Mouse (Mus musculus): ENCODE results near the gene Spock1. TPM values are rescaled to one million over a fixed set of nuclear protein-coding genes. Genes with fewer than 3 reads are reported as not detected.
"Not testable (repeated sequence)": the region's sequence is repeated elsewhere in the genome, so short reads cannot be mapped to it uniquely, and the experiment has no call there.

Spock1 gene
- total RNA-seq, 4 experiments from 2014 or later, result 237 to 285 (median 263) TPM

DNA sequence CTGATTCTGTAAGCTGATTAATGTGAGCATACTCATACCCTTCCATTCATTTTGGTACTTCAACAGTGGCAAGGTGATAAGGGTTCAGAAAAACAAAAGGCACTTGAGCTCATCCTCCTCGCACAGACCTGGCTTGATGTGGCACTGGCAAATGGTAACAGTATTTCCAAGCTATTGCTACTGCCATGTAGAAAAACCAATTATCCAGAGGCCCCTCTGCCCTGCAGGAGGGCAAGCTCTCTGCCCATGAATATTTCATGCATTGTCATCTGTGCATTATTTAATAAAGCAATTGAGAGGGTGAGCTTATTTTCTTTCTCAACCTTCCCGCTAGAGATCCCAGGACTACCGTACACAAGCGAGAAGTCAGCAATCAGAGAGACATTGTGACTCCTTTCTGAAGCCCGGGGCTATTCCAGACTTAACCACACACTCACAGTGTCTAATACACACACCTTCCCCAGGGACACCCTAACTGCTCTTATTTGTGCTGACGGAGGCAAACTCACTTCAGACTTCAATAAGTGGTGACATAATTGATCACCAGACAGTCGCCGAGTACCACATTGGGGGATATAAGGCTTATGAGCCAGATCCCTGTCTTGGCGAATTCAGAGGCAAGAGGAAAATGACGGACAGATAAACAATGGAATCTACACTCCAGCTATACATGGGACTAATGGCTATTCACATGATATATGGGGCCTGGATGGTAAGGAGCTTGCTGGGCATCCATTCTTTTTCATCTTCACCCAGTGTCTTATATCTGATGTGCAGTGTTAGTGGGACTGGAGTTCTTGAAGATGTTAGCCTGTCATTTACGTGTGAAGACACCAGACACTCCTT, 296.6 kb downstream of the Spock1 start:
- DNase-seq (ENCODE audit: low spot score in 2 of 2), result no peak

DNA sequence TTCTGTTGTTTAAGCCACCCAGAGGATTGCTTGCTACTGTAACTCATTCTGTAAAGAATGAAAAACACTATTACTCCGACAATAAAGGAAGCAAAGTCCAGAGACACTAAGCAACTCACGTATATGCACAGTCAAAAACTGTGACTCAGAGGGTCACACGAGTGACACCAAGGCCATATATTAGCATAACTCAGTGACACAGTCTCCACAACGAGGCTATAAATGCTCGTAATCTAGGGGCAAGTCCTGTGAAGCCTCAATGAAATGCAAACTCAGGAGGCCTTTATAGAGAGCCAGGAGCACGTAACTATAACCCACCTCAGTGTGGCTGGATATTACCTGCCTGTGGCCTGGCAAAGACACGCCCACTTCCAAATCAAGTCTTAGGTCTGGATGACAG, 298.2 kb downstream of the Spock1 start:
- no peak for DNase-seq (ENCODE audit: low spot score in 2 of 2)

DNA sequence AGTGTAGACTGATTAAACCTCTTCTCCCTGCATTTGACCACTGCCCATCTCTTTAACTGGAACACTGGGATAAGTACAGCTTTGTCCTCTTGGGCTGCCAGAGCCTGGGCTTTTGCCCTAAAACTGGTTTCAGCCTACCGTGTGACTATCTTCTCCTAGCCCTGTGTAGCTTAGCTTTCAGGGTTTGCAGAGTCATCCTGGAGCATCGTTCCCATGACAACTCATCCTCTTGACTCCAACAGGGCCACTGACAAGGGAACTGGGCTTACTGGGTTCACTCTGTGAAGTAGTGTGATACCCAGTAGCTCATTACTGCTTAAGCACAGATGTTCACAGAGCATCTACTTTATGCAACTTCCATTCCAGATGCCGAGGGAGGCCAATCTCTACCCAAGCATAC, 303.7 kb downstream of the Spock1 start:
- no peak for DNase-seq (ENCODE audit: low spot score in 2 of 2)

DNA sequence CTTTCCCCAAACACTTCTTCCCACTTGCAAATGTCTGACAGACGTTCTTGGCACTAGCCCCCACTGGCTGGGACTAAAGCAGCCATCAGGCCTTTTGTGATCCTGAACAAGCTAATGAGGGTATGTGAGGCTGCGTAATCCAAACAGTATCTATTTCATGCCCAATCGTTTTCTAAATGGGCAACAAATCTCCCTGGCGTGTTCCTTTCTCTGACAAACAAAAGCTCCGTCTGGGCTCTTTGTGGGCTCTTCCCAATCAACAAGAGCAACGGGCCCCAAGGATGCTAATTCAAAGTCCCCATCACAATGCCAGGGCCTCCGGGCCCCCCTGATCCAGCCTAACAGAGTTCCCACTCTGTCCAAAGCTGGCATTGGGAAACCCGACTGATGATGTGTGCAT, 304.9 kb downstream of the Spock1 start:
- no peak for DNase-seq (ENCODE audit: low spot score in 2 of 2)

DNA sequence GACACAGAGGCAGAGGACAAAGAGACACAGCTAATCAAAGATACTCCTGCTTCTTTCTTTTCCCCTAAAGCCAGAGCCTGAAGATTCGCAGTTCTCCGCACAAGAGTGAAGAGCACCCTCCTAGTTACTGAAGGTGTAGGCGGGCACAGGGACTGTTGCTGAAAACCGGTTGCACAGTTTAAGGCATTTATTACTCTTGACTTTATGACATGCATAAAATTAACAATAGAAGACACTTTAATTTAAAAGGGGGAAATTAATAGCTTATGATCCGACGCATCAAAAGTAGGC, 312.4 kb downstream of the Spock1 start:
- no peak for DNase-seq (ENCODE audit: low spot score in 2 of 2)

DNA sequence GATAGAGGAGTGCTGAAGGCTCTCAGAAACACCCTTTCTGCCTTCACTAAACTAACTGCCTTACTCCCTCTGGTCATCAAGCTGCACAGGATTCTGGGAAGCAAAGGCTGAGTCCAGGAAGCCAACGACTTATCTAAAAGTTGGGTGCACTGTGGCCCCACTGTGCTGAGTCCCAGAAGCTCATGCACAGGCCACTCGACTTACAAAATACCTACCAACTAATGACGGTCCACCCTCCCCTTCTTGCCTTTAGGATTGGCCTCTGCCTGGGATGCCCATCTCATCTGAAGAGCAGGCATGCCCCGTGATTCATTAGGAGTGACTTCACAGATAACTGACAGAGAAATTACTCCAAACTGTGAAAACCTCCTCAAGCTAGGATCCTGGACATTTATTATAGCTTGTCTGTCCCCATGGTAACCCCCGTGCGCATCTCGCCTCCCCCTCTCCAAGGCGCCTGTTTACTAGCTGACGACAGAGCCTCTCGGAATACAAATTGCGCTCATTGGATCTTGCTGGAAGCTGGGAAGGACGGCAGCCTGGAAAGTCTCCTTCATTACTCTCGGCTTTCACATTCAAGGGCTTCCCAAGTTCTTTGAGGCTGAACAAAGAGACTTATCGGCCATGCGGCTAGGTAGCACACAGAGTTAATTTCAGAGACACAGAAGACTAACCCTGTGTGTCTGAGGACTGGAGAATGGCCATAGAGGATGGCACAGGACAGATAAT, 312.9 kb downstream of the Spock1 start:
- peak; percentile 25 to 73 for DNase-seq (ENCODE audit: low spot score in 2 of 2)

- DNase-seq (ENCODE audit: low spot score in 2 of 2), result not testable (repeated sequence)
These were observed 318.7 kb downstream of the Spock1 start for GRCm38 (mm10) chr13:57589338-57589914.

DNA sequence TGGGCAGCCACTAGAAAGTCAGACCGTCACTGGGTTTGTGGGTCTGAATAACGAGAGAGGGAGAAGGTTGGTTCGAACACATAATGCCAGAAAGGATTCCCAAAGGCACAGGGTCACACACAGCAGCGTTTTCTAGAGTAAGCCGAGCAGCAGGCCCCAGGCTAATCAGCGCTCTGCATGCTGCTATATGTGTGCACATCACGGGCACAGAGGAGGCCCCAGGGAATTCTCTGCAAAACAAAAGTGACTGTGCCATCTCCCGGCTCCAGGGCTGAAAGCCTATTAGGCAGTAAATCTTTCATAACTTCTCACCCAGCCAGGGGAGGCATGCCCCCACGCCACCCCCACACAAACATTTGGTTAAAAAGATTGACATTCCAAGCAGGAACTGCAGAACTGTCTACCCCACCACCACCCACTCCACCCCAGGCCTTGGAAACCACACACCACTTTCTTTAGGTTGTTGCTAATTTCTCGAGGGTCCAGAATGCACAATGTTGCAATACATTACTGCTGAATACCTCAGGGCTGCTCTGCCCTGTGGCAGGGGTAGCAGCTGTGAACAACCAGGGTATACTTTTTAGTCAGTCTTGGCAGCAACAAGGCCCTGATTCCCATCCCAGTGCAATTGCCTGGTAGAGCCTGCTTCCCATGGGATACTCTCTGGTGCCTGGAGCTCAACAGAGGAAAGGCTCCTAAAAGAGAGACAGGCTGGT, 319.4 kb downstream of the Spock1 start:
- no peak for DNase-seq (ENCODE audit: low spot score in 2 of 2)

- no peak for DNase-seq (ENCODE audit: low spot score in 2 of 2)
These were observed 323.0 kb downstream of the Spock1 start for GRCm38 (mm10) chr13:57585131-57585530.

DNA sequence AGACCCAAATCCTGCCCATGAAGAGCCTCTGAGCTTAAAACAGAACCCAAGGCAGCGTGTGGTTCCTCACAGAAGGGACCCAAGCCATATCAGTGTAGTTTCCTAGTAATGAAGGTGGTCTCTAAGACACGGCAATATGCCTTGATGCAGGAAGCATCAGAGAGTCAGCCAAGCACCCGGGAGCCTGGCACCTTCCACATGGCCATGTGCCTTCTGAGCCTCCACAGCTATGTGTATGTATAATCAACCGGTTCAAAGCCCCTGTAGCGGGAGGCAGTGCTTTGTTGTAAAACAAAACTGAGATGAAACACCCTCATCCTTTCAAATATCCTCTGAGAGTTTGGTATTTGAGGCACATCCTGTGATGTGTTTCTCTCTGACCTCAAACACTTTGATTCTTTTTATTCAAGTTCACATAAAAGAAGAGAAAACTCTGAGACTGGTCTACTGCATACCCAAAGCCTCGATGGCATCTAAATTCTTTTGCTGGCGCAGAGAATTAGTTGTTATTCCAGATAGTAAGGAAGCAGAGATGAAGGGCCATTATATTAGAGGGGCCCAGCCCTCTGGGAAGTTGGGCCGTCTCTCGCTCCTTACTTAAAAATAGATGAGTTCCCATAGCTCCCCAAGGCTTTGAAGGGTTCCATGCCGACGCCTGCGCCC, 325.7 kb downstream of the Spock1 start:
- DNase-seq (ENCODE audit: low spot score in 2 of 2), result no peak

DNA sequence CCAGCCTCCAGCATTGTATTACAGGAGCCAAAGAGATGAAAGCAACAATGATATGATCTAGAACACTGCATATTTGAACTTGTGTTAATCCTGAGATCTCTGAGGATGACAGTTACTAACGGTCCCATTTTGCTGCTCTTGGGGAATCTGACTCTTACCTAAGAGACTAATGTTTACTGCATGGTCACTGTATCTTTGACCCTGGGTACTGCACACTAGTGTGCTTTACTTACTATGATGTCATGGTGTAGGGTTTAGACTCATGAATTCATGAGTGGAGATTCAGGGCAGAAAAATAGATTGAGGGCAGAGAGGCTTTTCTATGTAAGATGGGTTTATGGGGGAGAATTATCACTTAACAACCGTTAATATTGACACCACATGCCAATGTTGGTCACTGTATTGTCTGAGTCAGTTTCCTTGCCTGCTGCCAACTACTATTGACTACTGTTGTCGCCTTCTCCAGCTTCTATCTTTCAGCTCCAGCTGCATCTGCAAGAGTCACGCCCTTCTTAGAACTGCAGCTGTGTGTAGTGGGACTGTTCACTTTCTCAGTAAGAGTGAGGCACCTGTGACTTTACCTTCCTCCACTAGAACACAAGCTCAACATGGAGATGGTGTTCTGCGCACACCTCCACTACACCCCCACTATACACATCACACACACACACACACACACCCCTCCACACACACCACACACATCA, 330.4 kb downstream of the Spock1 start:
- DNase-seq (ENCODE audit: low spot score in 2 of 2), result no peak

DNA sequence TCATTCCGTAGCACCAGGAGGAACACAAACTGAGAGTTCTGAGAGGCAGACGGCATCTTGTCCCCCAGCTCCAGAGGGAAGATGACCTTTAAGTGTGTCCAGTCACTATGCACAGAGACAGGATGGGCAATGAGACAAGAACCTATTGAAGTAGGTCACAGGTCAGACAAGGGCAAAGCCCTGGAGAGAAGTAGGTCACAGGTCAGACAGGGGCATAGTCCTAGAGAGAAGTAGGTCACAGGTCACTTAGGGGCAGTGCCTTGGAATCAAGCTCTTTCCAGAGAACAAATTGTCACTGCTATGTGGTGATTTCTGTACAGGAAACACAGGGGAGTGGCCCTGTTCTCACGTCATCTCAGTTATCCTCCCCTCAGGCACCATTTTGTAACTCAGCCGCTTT, 334.6 kb downstream of the Spock1 start:
- no peak for DNase-seq (ENCODE audit: low spot score in 2 of 2)

DNA sequence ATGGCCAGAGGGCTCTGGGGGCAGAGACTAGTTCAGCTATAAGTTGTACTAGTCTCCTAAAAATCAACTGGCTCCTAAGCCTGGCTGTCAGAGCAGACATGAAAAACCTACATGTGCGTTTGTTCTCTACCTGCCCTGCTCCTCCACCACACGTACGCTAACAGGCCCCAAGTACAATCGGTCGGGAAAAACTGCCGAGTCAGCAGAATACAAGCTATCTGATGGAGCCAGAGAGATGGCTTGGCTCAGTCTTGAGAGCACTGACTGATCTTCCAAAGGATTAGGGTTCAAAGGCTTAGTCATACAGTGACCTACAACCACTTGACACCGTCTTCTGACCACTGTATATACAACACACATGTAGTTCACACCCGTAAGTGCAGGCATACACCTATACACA, 339.7 kb downstream of the Spock1 start:
- no peak for DNase-seq (ENCODE audit: low spot score in 2 of 2)

DNA sequence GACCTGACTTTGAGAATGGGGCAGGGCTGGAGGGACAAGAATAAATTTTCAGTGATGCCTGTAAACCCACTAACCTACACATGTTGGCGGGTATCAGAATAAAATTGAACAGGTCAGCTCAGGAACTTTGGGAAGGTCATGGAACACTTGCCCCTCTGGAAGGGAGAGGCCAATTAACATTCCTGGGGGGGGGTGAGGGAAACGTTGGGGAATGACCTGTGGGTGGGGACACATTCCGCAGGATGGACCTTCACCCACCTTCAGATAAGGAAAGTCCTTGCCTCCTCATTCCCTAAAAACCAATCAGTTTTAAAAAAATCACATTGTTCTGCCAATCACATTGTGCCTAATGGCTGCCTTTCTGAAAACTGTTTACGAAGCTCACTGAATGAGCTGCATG, 352.9 kb downstream of the Spock1 start:
- no peak for DNase-seq (ENCODE audit: low spot score in 2 of 2)

- no peak for DNase-seq (ENCODE audit: low spot score in 2 of 2)
These were observed 358.4 kb downstream of the Spock1 start for GRCm38 (mm10) chr13:57549743-57550142.

- DNase-seq (ENCODE audit: low spot score in 2 of 2), result no peak
These were observed 371.1 kb downstream of the Spock1 start for GRCm38 (mm10) chr13:57536988-57537547.

DNA sequence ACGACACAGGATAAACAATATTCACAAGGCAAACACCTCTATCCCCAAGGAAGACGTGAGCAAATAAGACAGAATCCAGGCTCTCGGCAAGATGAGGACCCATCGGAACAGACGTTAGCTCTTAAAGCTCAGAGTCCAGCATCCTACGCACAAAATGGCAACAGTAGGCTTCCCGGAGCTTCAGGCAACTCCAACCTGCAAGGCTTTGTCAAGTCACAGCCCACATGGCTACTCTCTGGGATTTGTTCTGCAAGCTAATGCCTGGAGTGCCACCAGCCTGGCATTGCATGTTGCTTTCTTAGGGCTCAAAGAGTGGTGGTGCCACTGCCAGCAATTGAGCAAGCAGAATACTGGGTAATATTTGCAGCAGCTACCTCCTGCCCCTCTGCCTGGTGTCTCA, 373.8 kb downstream of the Spock1 start:
- DNase-seq (ENCODE audit: low spot score in 2 of 2), result no peak

DNA sequence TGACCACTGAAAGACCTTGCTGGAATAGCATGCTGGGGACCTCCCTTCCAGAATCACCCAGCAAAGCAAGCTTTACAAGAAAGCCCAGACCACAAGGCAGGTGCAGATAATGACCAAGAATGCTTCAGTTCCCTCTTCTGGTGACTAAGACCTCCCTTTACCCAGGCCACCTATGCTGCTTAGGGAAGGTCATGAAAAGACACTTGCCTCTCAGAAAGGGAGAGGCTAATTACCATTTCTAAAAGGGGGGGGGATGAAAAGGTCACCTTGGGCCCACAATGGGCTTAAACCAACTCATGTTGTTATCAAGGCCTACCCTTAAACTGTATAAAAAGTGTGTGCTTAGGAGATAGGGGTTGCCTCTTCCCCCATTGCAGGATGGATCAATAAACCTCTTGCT, 382.2 kb downstream of the Spock1 start:
- no peak for DNase-seq (ENCODE audit: low spot score in 2 of 2)

DNA sequence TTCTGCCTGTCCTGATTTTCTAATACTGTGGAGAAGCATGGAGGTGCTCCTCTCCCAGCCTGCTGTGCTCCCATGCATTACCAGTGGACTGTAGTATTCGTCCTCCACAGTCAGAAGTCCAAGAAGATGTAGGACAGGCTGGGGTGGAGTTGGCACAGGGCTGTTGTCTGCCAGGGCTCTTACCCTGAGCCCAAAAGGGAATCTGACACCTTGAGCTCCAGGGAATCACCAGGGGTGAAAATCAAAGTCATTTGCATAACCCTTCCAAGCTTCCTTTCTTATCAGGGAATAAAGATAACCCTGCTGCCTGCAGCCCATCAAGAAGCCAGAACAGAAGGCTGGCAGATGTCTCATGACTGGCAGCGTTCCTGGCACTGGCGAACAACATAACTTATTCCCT, 383.6 kb downstream of the Spock1 start:
- no peak for DNase-seq (ENCODE audit: low spot score in 2 of 2)

DNA sequence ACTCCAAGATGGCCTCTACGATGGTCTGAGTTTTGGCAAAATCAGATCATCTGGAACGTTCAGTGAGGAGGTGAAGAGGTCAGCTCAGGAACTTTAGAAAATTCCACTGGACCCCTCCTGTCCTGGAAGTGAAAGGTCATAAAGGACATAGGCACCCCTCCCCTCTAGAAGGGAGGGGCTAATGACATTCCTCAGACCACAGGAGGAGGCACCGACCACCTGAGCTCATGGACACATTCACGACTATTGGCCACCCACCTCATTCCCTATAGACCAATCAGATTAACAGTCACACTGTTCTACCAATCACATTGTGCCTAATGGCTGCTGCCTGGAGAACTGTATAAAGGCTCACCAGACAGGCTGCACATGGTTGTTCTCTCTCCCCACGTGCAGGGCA, 384.8 kb downstream of the Spock1 start:
- DNase-seq (ENCODE audit: low spot score in 2 of 2), result no peak

DNA sequence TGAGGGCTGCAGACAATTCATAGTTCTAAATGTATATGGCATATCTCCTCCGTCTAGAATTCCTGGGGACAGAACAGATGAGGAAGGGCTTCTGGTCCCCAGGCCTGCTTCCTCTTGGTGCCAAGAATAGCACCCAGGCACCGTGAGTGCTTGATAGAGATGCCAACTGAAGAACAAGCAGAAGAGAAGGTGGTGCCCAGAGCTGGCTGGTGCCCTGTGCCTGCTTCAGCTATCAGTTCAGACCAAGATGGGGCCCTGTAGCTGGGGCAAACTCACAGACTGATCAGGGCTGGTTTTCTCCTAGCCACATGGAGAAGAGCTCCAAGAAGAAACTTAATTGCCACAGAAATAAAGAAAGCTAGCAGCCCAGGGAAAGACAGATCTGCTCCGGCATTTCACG, 385.8 kb downstream of the Spock1 start:
- no peak for DNase-seq (ENCODE audit: low spot score in 2 of 2)

All from left cerebral cortex, adult 8-10 months (tissue).